Mouse (Mus musculus): Measurements from ENCODE around the gene Clstn1. TPM values are rescaled to one million over a fixed set of nuclear protein-coding genes. Genes with fewer than 3 reads are reported as not detected.

The Clstn1 gene
- polyA plus RNA-seq, 1 experiment = 111 TPM

- Histone ChIP-seq H3K4me3 (replicated peaks; ENCODE audit: extremely low read depth, low read depth, low read length) (no peak overlapping the region), H3K4me1 (ENCODE audit: control insufficient read depth, insufficient read depth, low read length) (peaks cover 9% of the 10 kb centered on the region)
- TF ChIP-seq POLR2A (IDR thresholded peaks at IDR 0.05; ENCODE audit: borderline replicate concordance, extremely low read depth, low read depth, low read length) = no peak
- TF ChIP-seq CTCF (IDR thresholded peaks at IDR 0.05; ENCODE audit: insufficient read depth, low read length) = peak; percentile 55; the same call in 1 of the 2 replicates
- WGBS = 43% methylated on average over 20 of the region's 20 CpGs
- peak; percentile 70 for DNase-seq
These were observed 21.5 kb upstream of the Clstn1 start for GRCm38 (mm10) chr4:149564452-149565407.

- Histone ChIP-seq H3K4me3 (replicated peaks; ENCODE audit: extremely low read depth, low read depth, low read length) (no peak overlapping the region), H3K4me1 (ENCODE audit: control insufficient read depth, insufficient read depth, low read length) (peaks cover 29% of the 10 kb centered on the region)
- 57% methylated on average over 8 of the region's 8 CpGs for WGBS
- TF ChIP-seq CTCF (IDR thresholded peaks at IDR 0.05; ENCODE audit: insufficient read depth, low read length) = no peak
- TF ChIP-seq POLR2A (IDR thresholded peaks at IDR 0.05; ENCODE audit: borderline replicate concordance, extremely low read depth, low read depth, low read length) = no peak
- DNase-seq = peak; percentile 62
These were observed 18.7 kb upstream of the Clstn1 start for GRCm38 (mm10) chr4:149567432-149568026.

- H3K4me1 ChIP-seq (ENCODE audit: control insufficient read depth, insufficient read depth, low read length) = peaks cover 32% of the 10 kb centered on the region
- TF ChIP-seq POLR2A (IDR thresholded peaks at IDR 0.05; ENCODE audit: borderline replicate concordance, extremely low read depth, low read depth, low read length) (no peak), CTCF (IDR thresholded peaks at IDR 0.05; ENCODE audit: insufficient read depth, low read length) (no peak)
- H3K4me3 ChIP-seq (replicated peaks; ENCODE audit: extremely low read depth, low read depth, low read length) = no peak overlapping the region
- DNase-seq = no peak
- WGBS = 46% methylated on average over 6 of the region's 6 CpGs
These were observed 17.6 kb upstream of the Clstn1 start for GRCm38 (mm10) chr4:149568622-149569021.

DNA sequence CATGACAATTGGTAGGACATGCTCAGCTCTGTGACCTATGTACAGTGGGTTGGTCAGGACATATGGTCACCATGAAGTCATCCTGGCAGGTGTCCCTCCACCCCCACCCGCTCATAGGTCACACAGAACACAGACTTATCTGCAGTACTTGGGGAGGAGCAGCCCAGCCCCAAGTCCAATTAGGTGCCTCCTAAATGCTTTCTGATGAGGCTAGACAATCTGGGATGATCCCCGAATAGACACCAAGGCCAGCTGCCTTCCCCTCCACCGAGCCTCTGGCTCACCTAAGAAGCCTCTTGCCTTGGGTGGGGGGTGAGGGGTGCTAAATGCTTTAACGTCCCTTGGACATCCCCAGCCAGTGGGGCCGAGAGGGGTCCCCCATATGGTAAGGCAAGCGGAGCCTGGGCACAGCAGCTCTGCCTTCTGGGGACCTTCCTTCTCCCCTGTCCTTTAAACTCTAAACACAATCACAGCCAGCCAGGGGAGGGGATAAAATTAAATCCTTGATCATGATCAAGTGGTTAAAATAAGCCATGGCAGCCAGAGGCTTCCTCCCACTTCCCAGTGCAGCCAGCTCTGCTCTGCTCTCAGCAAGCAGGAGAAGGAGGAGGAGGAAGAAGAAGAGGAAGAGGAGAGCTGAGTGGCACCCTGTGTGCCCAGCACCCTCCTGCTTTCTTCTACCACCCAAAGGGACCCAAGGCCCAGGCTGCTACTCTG is 16.3 kb upstream of the Clstn1 start:
- DNase-seq = no peak
- Histone ChIP-seq H3K4me3 (replicated peaks; ENCODE audit: extremely low read depth, low read depth, low read length) (no peak overlapping the region), H3K4me1 (ENCODE audit: control insufficient read depth, insufficient read depth, low read length) (peaks cover 29% of the 10 kb centered on the region)
- 82% methylated on average over 6 of the region's 6 CpGs for WGBS
- no peak for TF ChIP-seq CTCF (IDR thresholded peaks at IDR 0.05; ENCODE audit: insufficient read depth, low read length)
- TF ChIP-seq POLR2A (IDR thresholded peaks at IDR 0.05; ENCODE audit: borderline replicate concordance, extremely low read depth, low read depth, low read length) = no peak

GRCm38 (mm10) chr4:149570498-149570863 is 15.8 kb upstream of the Clstn1 start:
- TF ChIP-seq CTCF (IDR thresholded peaks at IDR 0.05; ENCODE audit: insufficient read depth, low read length) (no peak), POLR2A (IDR thresholded peaks at IDR 0.05; ENCODE audit: borderline replicate concordance, extremely low read depth, low read depth, low read length) (no peak)
- 60% methylated on average over 4 of the region's 4 CpGs for WGBS
- Histone ChIP-seq H3K4me1 (ENCODE audit: control insufficient read depth, insufficient read depth, low read length) (peaks cover 29% of the 10 kb centered on the region), H3K4me3 (replicated peaks; ENCODE audit: extremely low read depth, low read depth, low read length) (no peak overlapping the region)
- no peak for DNase-seq

DNA sequence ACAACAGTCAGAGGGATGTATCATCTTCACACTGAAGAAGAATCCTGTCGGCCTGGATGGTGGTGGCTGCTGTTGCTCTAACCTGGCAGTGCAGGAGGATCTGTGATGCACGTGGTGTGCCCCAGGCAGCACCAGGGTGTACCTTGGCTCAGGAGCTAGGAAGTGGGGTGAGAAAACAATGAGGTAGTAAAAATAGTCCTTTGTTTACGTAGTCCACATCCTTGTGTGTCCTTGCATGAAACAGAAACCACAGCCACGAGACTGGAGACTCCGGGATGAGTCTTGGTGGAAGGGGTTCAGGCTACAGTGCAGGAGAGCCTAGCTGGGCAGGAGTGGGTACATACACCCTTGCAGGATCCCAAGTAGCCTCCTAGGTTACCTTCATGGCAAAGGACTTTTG is 15.1 kb upstream of the Clstn1 start:
- no peak for DNase-seq
- H3K4me3 ChIP-seq (replicated peaks; ENCODE audit: extremely low read depth, low read depth, low read length) = peak overlapping the region; percentile 21
- WGBS = 21% methylated on average over 5 of the region's 5 CpGs

DNA sequence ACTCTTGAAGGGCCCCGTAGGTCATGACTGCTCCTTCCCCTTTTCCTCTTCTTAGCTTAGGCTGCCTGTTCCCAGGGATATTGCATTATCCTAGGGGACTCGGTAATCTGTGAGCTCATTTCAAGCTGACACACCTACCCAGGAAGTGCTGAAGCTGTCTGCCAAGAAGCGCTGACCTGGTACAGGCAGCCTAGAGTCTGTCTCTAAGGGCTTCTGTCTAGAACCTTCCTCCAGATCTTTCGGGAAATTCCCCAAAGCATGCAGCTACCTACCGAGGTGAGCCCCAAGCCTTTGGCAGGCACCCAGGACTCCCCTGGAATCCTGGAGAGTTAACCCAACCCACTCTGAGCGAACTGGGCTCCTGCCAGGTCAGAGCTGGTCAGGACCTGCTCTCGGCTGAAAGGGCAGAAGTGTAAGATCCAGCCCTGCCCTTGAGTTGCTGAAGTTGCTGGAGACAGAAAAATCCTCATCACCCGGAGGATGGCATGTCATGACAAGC is 14.6 kb upstream of the Clstn1 start:
- TF ChIP-seq CTCF (IDR thresholded peaks at IDR 0.05; ENCODE audit: insufficient read depth, low read length) (no peak), POLR2A (IDR thresholded peaks at IDR 0.05; ENCODE audit: borderline replicate concordance, extremely low read depth, low read depth, low read length) (no peak)
- DNase-seq = peak; percentile 84
- WGBS = 14% methylated on average over 8 of the region's 8 CpGs
- Histone ChIP-seq H3K4me3 (replicated peaks; ENCODE audit: extremely low read depth, low read depth, low read length) (no peak overlapping the region), H3K4me1 (ENCODE audit: control insufficient read depth, insufficient read depth, low read length) (peaks cover 29% of the 10 kb centered on the region)

More for the DNA sequence above, 15.1 kb upstream of the Clstn1 start:
- no peak for TF ChIP-seq CTCF (IDR thresholded peaks at IDR 0.05; ENCODE audit: insufficient read depth, low read length)
- peak; percentile 69; the same call in 1 of the 2 replicates for TF ChIP-seq POLR2A (IDR thresholded peaks at IDR 0.05; ENCODE audit: borderline replicate concordance, extremely low read depth, low read depth, low read length)
- H3K4me1 ChIP-seq (ENCODE audit: control insufficient read depth, insufficient read depth, low read length) = peaks cover 29% of the 10 kb centered on the region

GRCm38 (mm10) chr4:149572446-149572845 is 13.8 kb upstream of the Clstn1 start:
- 28% methylated on average over 6 of the region's 9 CpGs for WGBS
- TF ChIP-seq POLR2A (IDR thresholded peaks at IDR 0.05; ENCODE audit: borderline replicate concordance, extremely low read depth, low read depth, low read length) (no peak), CTCF (IDR thresholded peaks at IDR 0.05; ENCODE audit: insufficient read depth, low read length) (no peak)
- peak; percentile 41 for DNase-seq
- Histone ChIP-seq H3K4me3 (replicated peaks; ENCODE audit: extremely low read depth, low read depth, low read length) (no peak overlapping the region), H3K4me1 (ENCODE audit: control insufficient read depth, insufficient read depth, low read length) (peaks cover 29% of the 10 kb centered on the region)

- WGBS = 27% methylated on average over 8 of the region's 8 CpGs
- Histone ChIP-seq H3K4me1 (ENCODE audit: control insufficient read depth, insufficient read depth, low read length) (peaks cover 27% of the 10 kb centered on the region), H3K4me3 (replicated peaks; ENCODE audit: extremely low read depth, low read depth, low read length) (no peak overlapping the region)
- TF ChIP-seq POLR2A (IDR thresholded peaks at IDR 0.05; ENCODE audit: borderline replicate concordance, extremely low read depth, low read depth, low read length) (no peak), CTCF (IDR thresholded peaks at IDR 0.05; ENCODE audit: insufficient read depth, low read length) (no peak)
- DNase-seq = peak; percentile 59
These were observed 13.4 kb upstream of the Clstn1 start for GRCm38 (mm10) chr4:149572851-149573250.

Data from lung, adult 2 months (tissue).